Mouse (Mus musculus) gastrocnemius, postnatal 25 days (tissue): ENCODE measurements around the gene Bap1. TPM values are rescaled to one million over a fixed set of nuclear protein-coding genes. Genes with fewer than 3 reads are reported as not detected.
A peak's percentile ranks its signal among the peaks of the same experiment; 100 is the strongest.

ENCODE experiments used
- DNase-seq: peaks from one replicate; pipeline ENCODE4 v3.0.0; 2022
- long read RNA-seq, 2 experiments: library from polyadenylated mRNA; stranded (forward); transcript quantifications; one replicate each; pipeline ENCODE4 v2.0.0; 2021
- total RNA-seq, 2 experiments: library from RNA; stranded (reverse); gene quantifications; 1 replicate in 1 of 2; 2 replicates in 1 of 2; pipeline ENCODE4 v1.2.3; 2021

Gene Bap1
- 10 to 100 TPM; 41.2 to 43.0 TPM for total RNA-seq
- long read RNA-seq, experiment 1, transcript Bap1-201 (17 exons, 3,460 nt), result major isoform, 21 of 36 reads
- long read RNA-seq, experiment 1, partial matches to known transcripts, result 3 of 36 reads
- long read RNA-seq, experiment 1, other reads (novel, unspliced or antisense), result 12 of 36 reads
- long read RNA-seq, experiment 2, transcript Bap1-201 (17 exons, 3,460 nt), result major isoform, 46 of 73 reads
- long read RNA-seq, experiment 2, partial matches to known transcripts, result 16 of 73 reads
- long read RNA-seq, experiment 2, other reads (novel, unspliced or antisense), result 11 of 73 reads

GRCm38 (mm10) chr14:31251084-31251604 lies at the start of gene Bap1, which contains the start of gene Phf7:
Bap1 (plus strand) TSS chr14:31251450.
Phf7 (minus strand) TSS chr14:31251317.
- peak; percentile 93 for DNase-seq

- DNase-seq, result no peak
Observed at GRCm38 (mm10) chr14:31204844-31205243, 46.4 kb upstream of the Bap1 start.

GRCm38 (mm10) chr14:31205244-31205561 lies 46.0 kb upstream of the Bap1 start:
- DNase-seq, result no peak

- DNase-seq, result peak; percentile 40
Observed at GRCm38 (mm10) chr14:31205562-31206467, 45.4 kb upstream of the Bap1 start.

- peak; percentile 94 for DNase-seq
Observed at GRCm38 (mm10) chr14:31206472-31206981, 44.7 kb upstream of the Bap1 start.

DNA sequence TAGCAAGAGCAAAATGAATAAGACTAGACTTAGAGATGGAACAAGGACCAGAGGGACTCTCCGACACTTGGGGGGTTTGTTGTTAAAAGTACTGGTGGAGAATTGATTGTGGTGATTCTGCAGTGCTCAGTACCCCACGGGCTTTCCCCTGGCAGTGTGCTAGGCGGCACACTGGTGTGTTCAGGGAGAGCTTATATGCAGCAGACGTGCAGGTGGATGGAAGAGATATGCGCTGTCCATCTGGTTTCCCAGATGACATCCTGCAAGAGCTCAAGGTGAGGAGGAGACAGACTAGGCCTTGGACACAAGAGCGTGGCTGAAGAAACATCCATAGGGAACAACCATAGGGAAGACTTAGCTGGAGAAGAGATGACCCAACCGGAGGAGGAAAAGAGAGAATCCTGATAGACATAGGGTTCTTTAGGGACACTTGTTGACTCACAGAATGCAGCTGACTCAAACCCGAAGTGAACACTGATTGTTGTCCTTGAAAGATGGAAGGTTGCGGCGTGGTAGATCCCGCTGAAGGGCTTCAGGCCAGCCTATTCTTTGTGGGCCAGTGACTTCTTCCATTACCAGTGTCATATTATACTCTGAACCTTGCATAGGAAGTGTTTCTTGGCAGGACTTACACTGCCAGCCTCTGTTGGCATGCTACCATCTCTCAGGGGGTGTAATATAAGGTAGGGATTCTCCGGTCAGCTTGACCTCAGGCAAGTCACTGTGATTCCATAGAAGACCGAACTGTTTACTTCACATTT lies 44.0 kb upstream of the Bap1 start:
- no peak for DNase-seq

DNA sequence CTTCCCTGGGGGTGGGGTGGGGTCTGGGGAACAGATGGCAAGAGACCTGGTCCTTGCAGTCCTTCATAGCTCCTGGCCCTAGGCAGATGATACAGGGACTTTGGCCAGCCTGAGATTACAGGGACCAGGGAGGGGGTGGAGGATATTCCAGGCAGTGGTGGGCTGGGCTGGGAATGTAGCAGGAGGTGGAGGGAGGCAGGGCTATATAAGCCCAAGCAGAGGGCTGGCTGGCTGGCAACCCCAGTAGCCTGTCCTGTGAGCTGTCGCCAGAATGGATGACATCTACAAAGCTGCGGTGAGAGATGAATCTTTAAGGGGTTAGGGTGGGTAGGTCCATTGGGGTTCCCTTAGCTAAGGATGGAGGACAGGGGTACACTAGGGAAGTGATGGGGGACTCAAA lies 43.2 kb upstream of the Bap1 start, which contains the start of gene Tnnc1:
Gene Tnnc1 (plus strand): TSS at position 229 of the 400 bp plus-strand sequence.
- DNase-seq, result no peak

DNA sequence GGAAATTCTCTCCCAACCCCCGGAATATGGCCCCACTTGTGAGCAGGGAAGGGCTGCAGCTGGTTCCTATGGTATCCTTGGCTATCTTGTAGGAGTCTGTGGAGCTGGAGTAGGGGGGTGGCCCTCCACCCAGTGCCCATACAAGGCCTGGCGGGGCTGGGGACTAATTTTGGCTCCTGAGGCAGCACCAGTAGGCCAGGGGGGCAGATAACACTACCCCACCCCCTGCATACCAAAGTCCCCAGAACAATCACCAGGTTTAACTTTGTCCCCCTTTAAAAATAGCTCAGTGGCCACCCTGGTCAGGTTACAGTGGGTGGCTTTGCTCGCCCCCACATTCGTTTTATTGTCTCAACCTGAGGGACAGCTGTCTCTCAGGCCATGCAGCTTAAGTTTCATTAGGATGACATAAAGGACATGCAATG lies 42.1 kb upstream of the Bap1 start:
- no peak for DNase-seq

DNA sequence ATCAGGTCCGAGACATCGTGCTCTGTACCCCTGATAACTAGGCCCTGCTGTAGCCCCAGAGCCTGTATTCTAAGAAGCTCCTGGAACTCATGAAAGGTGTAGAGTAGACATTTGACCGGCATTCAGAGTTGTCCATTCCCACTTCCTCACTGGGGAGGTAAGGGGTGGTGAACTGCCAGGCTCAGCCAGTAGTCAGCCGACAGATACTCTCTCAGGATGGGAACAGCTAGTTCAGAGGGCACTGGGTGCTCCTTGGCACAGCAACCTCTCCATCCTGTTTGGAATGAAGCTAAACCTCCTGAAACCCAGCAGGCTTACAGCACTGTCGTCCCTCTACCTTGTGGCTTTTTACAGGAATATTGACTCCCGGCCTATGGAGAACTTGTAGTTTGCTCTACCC lies 39.4 kb upstream of the Bap1 start:
- no peak for DNase-seq

GRCm38 (mm10) chr14:31212499-31212898 lies 38.8 kb upstream of the Bap1 start:
- DNase-seq, result no peak

DNA sequence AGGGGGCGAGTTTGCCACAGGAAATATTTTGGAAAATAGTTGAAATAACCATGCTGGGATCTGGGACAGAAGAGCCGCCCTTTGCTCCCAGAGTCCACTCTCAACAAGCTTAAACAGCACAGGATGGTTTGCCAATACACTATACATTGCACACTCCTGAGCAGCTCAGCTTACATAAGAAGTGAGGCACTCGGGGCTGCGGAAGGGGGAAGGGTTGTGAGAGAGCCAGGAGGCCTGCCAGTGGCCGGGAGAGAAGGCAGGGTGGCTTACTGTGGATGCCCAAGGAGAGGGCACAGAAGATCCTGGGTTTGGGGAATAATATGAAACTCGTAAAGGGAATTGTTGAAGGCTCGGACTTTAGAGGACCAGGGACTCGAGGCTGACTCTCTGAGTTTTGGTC lies 37.4 kb upstream of the Bap1 start:
- no peak for DNase-seq

DNA sequence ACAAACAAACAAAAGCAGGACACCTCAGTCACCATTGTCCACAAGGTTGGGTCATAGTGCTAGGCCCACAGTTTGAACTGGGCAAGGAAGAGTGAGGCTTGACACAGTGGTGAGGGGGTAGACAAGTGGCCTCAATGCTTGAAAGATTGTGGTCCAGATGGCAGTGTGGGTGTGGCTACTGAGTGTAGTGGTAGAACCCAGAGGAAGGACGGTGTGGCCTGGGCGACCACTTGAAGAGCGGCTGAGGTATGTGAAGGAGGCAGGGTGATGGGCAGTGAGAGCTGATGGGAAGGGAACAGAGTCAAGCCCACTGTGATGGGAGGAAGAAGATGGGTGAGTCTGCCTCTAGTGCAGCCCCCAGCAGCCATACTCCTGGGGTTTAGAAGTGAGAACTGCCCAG lies 36.6 kb upstream of the Bap1 start:
- DNase-seq, result no peak

DNA sequence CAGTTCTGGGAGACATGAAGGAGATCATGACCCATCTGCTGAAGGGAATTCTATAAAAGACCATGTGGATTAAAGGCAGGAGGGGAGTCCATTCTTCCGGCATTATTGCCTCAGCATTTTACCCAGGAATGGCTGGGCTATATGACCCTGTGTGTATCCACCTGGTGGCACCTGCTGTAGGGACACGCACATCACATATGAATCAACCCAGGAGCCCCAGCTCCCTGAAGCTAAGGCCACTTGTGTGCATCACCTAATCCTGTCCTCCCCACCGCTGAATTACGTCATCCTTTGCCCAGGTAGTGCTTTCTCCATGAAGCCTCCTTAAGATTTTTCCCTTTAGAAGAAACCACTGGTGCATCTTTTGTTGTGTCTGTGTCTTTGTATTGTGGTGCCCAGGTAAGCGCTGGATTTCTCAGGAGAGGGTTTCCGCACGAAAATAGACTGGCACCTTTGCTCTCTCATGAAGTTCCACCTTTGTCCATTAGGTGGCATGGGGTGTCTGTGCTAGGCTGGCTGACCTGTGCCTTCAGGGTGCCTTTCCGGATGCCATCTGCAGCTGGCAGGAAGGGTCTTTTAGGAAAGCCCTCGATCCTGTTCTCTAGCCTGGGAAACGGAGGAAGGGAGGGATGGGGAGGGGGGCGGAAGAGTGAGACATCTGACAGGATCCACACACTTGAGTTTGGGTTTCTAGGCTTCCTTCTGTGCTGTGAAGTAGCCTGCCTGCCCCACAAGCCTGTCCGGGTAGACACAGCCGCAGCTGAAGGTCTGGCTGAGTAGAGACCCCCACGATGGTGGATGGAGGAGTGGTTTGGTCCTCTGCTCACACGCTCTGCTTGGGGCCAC lies 35.9 kb upstream of the Bap1 start:
- no peak for DNase-seq

DNA sequence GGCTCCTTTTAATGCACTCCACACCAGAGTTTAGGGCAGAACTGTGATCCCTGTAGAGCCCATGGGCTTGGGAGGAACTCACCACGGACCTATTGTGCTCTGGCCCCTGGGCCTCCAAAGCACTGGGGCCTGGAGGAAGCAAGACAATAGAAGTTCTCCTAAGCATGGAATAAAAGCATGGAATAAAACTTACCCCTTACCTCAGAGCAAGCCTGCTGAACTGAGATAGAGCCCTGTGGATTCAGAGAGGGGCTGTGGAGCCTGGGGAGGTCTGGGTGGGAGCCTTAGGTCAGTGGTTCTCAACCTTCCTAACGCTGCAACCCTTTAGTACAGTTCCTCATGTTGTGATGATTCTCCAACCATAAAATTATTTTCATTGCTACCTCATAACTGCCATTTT lies 34.4 kb upstream of the Bap1 start, which contains the start of gene Nisch:
Gene Nisch (minus strand): TSS at position 101 of the 400 bp plus-strand sequence.
- no peak for DNase-seq

- peak; percentile 42 for DNase-seq
Observed at GRCm38 (mm10) chr14:31217666-31218065, 33.6 kb upstream of the Bap1 start, which contains the start of gene Sema3g. Sema3g (plus strand) TSS chr14:31217860.

- no peak for DNase-seq
Observed at GRCm38 (mm10) chr14:31226978-31227377, 24.3 kb upstream of the Bap1 start.

GRCm38 (mm10) chr14:31228234-31228633 lies 23.0 kb upstream of the Bap1 start:
- DNase-seq, result no peak

GRCm38 (mm10) chr14:31230442-31230841 lies 20.8 kb upstream of the Bap1 start:
- DNase-seq, result no peak

DNA sequence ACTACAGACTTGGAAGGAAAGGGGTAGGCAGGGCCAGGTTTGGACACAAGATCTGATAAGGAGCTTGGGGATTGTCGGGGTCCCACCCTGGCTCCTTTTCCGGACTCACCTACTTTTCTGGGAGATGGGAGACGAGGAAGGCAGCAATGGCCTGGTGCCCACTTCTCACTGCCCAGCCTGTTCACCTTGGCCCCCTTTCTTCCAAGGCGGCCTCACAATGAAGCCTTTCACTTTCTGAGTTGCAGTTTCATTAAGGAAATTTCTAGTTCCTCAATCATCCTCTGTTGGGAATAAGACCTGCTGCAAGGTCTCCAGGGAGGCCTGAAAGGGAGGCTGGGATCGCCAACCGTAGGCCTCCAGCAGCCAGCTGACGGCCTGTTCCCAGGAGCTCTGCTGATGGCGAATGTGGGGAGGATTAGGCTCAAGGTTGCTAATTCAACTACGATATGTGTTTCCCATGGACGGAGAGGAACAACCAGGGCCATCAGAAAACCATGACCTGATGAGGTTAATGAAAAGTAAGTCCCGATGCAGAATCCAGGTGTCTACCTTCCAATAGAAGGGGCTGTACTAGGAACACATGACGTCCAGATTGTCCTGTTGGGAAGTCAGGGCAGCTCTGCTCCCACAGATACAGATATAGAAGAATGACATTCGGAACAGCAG lies 18.7 kb upstream of the Bap1 start:
- DNase-seq, result peak; percentile 38
